Mouse (Mus musculus) E14TG2a.4 (cell line): ENCODE results near the gene Prdm15.

ENCODE experiments used
- CTCF ChIP-seq: conservative IDR thresholded peaks from 2 replicates; pipeline ENCODE4 v1.5.1; 2014; ENCODE audit warnings: low read length
- NANOG ChIP-seq: IDR thresholded peaks from 2 replicates; pipeline ENCODE4 v1.6.1; 2014; ENCODE audit warnings: borderline replicate concordance, low read length, mixed read lengths
- POU5F1 ChIP-seq: IDR thresholded peaks from 2 replicates; pipeline ENCODE4 v1.6.1; 2014; ENCODE audit warnings: low read length, borderline replicate concordance

GRCm38 (mm10) chr16:97882891-97883290, 31.2 kb upstream of the Prdm15 start:
- TF ChIP-seq CTCF (no peak), NANOG (no peak), POU5F1 (no peak)
